Mouse (Mus musculus): Measurements from ENCODE around the gene Cdc37l1.

- no peak for TF ChIP-seq POLR2A (IDR thresholded peaks at IDR 0.05; ENCODE audit: borderline replicate concordance, extremely low read depth, insufficient read depth, insufficient read length, poor library complexity, severe bottlenecking)
- TF ChIP-seq CTCF (IDR thresholded peaks at IDR 0.05; ENCODE audit: borderline replicate concordance, extremely low read depth, insufficient read depth, insufficient read length), result no peak
These were observed 5.2 kb downstream of the Cdc37l1 start for GRCm38 (mm10) chr19:28995366-28995765.

All from brain, embryonic 14.5 days (tissue).